Mouse (Mus musculus) spleen, postnatal 14 days (tissue): ENCODE data around the gene Syt9.

ENCODE experiments used
- DNase-seq, 2 experiments: peaks; one replicate each; pipeline ENCODE4 v3.0.0; 2021 to 2022; ENCODE audit warnings: low spot score in 2 of 2

The Syt9 gene

DNA sequence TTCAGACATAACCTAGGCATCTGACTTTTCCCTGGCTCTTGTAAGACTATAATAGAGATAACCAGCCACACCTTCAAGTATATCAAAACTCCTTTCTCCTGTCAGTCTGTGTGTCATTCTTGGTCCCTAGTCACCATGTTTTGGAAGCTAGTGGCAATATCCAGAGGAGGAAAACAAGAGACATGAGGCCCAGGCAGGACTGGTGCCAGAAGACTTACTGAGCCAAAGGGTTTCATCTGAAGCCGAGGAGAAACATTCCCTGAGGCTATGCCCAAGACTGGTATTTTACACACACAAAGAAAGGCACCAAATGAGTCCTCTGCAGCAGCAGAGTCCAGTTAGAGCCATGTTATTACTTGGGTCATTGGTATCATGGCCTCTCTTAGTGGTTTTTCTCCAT, 174.5 kb downstream of the Syt9 start:
- no peak for DNase-seq

- DNase-seq = no peak
These were observed 177.3 kb downstream of the Syt9 start for GRCm38 (mm10) chr7:107547872-107548271.

DNA sequence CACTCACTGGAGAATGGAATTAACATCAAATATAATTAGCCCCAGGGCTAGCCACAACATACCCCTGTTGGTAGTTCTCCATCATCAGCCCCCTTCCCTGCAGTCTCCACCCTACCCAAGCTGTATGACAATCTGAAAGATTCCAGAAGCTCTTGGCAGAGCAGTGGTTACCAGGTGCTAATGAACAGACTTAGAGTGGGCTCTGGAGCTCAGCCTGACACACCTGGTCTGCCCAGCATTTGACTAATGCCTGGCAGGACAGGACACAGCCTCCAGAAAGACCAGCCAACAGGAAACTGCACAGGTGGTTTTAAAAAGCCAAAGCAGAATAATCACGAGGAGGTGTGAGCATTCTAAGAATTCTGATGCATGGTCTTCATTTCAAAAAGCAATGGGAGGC, 182.9 kb downstream of the Syt9 start:
- no peak for DNase-seq

DNA sequence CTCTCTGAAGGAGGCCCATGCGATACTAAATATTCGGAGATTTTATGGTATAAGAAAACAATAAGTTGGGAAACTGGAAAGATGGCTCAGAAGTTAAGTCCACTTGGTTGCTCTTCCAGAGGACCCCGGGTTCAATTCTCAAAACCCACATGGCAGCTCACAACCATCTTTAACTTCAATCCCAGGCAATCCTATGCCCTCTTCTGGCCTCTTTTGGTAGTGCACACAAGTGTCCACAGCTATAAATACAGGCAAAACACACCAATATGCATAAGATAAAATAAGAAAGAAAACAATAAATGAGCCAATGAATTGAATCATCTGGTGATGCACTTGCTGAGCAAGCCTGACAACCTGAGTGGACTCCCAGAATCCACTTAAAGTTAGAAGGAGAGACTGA, 185.4 kb downstream of the Syt9 start:
- DNase-seq = no peak

- no peak for DNase-seq
These were observed 190.1 kb downstream of the Syt9 start for GRCm38 (mm10) chr7:107560675-107561074.

GRCm38 (mm10) chr7:107561584-107561983, 191.1 kb downstream of the Syt9 start:
- DNase-seq = no peak

DNA sequence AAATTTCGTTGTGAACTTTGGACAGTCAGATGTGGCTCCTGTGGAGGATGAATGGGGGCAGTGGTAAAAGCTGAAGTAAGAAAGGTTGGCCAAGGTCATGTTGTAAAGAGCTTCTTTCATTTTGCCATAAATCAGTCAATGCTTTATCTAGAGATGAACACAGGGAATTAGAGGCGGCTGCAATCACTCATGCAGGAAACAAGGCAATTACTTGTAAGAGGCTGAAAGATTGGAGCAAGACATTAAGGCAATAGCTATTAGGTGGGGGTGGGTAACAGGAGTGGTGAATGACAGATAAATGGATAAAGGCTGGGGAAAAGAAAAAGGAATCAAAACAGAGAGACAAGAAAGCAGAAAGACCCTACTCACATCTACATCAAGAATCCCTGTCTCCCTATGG, 193.2 kb downstream of the Syt9 start:
- DNase-seq = no peak

GRCm38 (mm10) chr7:107567261-107567671, 196.7 kb downstream of the Syt9 start, which contains the start of gene Olfml1:
TSS of gene Olfml1 (plus strand) at chr7:107567446.
- DNase-seq = no peak

GRCm38 (mm10) chr7:107567674-107568073, 197.1 kb downstream of the Syt9 start:
- DNase-seq = no peak

DNA sequence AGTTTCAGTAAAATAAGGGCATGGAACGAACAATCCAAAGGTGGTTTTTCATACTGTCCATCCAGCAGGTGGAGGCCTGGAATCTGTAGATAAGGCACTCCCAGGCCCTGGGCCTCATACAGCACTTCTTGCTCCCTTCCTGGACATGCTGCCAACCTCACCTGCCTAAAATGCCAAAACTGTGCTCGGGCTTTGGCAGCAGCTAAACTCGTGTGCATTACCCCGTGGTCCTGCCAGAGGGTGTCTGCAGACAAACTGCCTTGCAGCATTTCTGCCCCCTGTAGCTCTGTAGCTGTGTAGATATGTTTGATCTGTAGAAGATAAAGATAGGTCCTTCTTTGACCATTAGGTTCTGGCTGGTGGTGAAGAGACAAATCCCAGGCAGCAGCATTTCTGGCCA, 198.4 kb downstream of the Syt9 start:
- no peak for DNase-seq

- no peak for DNase-seq
These were observed 203.3 kb downstream of the Syt9 start for GRCm38 (mm10) chr7:107573856-107574255.

DNA sequence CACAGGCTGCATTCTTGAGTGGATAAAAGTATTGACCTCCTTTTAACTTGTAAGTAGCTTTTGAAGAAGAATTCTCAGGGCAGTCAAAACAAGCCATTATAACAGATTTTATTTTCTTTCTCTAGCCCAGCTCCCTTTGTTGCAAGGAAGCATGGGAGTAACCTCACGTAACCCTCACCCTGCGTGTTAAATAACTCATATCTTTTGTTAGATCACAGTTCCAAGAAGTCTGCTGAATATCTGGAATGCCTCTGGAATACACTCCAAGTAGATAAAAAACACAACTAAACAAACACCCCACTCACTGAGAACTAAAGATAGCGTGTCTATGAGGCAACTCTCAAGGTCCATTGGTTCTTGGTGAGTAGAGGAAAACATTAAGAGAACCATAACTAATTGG, 203.7 kb downstream of the Syt9 start:
- DNase-seq = no peak

DNA sequence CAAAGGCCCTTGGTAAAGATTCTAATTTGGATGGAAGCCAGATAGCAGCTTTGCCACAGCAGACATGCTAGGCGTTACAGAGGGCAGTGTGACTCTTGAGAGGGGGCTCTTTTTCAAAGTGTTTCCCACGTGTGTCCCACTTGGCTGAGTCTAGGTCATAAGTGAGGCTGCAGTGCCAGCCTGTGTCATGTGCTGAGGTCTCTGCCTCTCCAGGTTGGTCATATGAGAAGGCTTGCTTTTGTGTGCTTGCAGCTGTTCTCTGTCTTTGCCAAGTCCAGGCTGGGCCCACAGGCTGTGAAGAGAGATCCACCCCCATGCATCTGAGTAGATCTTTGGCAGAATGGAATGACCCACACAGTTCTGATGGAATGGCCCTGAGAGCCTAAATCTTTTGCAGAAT, 222.1 kb downstream of the Syt9 start:
- DNase-seq = no peak

DNA sequence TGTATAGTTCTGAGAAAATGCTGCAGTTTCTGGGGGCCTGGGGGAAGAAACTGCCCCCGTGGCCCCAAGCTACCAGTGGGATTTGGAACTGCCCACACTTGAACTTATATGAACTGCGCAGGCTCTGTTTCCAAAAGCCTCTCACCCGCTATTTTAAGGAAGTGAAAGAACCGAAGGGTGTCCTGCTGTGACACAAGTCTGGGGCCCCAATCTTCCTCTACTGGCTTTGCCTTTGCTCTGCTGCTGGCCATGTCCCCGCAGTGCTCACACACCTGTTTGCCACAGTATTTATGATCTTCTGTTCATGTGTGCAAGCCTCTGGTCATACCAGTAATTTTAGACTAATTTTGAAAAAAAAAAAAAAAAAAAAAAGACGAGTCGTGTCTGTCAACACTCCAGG, 223.4 kb downstream of the Syt9 start:
- peak; percentile 9 to 37 for DNase-seq

GRCm38 (mm10) chr7:107594325-107594856, 223.9 kb downstream of the Syt9 start:
- DNase-seq = peak; percentile 11 to 45

DNA sequence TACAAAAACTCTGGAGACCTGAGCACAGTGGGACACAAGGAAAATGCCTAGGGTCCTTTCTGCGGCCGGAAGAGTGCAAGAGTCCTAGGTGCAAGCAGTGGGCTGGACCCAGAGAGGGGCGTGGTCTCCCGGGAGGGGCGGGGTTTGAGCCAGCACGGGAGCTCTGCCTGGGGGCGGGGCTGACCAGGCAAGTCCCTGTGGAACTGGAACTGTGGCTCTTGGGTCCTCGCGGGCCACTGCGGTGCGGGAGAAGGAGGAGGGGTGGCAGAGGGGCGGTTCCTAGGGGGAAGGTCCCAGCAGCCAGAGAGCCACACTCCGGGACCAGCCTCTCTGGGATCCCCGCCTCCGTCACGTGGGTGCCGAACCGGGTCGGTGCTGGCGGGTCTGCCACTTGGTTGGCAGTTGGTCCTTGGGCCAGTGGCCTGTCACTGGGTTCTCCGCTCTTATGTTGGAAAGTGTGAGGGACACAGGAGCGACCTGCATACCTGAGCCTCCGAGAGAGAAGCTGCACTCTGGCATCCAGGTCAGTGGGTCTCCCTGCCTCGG, 224.4 kb downstream of the Syt9 start, which contains the start of gene Ppfibp2:
Ppfibp2 (plus strand) TSS at position 351 of the 546 bp plus-strand sequence.
- peak; percentile 83 to 87 for DNase-seq

DNA sequence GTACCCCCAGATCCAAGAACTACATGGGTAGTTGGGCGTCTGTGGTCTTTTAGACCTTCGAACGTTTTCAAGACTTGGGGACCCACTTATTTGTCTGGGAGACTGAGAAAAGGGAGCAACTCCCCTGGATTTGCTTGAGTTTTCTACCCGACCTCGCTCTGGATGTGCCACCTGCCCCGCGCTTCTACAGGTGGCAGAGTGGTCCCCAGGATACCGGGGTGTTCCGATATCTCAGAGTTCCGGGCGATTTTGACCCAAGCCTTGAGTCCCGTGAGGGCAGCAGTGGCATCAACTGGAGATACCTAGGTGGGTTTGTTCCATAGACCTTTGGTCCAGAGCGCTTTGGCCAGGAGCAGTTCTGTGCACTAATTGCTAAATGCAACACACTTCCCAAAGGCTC, 224.9 kb downstream of the Syt9 start:
- DNase-seq = no peak

- DNase-seq = no peak
These were observed 226.2 kb downstream of the Syt9 start for GRCm38 (mm10) chr7:107596753-107597152.

GRCm38 (mm10) chr7:107597956-107598355, 227.4 kb downstream of the Syt9 start:
- DNase-seq = no peak
